Mouse (Mus musculus): Measurements from ENCODE around the gene Clip4.

Gene Clip4

DNA sequence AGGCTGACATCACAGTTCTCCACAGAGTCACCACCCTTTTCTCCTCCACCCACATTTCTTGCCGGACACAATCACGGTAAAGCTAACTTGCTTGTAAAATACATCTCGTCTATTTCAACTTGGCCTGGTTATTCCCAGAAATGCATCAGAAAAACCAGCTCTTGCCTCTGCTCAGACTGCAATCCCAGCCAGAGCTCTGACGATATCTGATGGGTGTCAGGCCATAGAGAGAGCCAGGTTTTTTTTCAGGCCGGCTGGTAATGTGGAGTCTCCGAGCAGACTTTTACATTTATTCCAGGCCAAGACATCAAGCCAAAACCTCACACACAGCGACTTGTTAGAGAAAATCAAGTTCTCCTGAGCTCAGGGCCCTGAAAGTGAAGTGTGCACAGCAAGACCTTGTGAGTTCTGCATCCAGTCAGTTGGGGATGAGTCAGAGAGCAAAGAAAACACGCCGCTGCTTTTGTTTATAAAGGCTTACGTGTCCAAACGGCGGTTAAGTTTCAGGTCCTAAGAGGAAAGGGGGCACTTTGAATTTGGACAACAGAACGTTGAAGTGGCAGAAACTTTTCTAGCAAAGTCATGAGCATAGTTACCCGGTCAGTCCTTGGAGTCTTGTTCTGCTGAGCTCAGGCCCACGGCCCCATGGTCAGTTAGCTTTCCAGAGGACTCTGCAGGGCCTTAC lies 27.4 kb downstream of the Clip4 start:
- no peak for DNase-seq

DNA sequence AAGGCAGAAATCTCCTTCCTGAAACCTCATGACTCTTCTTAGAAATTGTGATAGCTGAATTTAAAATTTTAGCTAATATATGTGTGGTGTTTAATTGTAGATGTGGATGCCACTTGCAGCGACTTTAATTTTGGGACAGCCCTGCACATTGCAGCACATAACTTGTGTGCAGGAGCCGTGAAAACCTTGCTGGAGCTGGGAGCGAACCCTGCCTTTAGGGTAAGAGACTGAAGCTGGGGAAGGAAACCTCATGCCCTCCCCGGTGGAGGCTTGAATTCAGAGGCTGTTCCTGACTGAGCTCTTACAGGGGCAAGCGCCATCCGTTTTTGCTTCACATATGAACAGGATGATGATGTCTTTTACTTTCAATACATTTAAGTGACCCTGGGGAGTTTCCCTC lies 35.2 kb downstream of the Clip4 start:
- DNase-seq = peak in 1 of 2 experiments; percentile 35

- no peak for DNase-seq
Measured at GRCm38 (mm10) chr17:71803876-71804275, 35.6 kb downstream of the Clip4 start.

GRCm38 (mm10) chr17:71811070-71811469 lies 42.8 kb downstream of the Clip4 start:
- DNase-seq = no peak

- DNase-seq = no peak
Measured at GRCm38 (mm10) chr17:71816136-71816864, 48.0 kb downstream of the Clip4 start.

- DNase-seq = no peak
Measured at GRCm38 (mm10) chr17:71823622-71824306, 55.5 kb downstream of the Clip4 start.

- no peak for DNase-seq
Measured at GRCm38 (mm10) chr17:71826603-71827002, 58.3 kb downstream of the Clip4 start.

DNA sequence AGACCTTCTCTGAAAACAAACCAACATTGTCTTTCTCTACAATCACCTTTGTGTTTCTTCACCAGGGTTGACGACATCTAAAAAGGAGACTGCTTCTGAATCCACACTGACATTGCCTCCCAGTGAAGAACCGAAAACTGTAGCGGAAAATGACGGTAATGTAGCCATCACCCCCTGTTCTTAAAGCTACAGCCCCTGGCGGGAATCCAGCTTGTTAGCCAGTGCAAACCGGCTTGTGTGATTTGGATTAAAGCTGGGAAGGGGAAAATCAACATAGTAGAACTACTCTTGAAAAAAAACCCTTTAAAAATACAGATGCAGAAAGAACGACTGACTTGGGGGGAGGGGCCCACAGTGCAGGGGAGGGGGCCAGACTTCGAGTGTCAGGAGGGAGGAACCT lies 59.4 kb downstream of the Clip4 start:
- peak; percentile 34 to 37 for DNase-seq

GRCm38 (mm10) chr17:71828647-71829414 lies 60.6 kb downstream of the Clip4 start:
- peak; percentile 10 to 59 for DNase-seq

DNA sequence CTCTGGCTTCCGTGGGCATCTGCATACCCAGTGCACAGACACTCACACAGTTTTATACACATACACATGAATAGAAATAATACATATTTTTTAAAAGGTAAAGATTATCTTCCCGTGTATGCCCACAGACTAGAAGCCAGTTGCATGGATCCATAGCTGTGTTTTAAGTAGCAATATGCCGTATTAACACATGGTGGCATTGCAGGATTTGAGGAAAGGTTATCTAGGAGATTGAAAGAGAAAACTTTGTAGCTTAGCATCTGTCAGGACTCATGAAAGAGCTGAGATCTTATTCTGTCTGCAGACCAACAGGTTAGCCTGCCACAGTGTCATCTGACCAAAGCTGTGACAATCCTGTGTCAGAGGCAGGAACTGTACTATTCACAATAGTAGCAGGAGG lies 63.7 kb downstream of the Clip4 start:
- DNase-seq = no peak

GRCm38 (mm10) chr17:71862184-71862583 lies 93.9 kb downstream of the Clip4 start:
- DNase-seq = peak in 1 of 2 experiments; percentile 10

- no peak for DNase-seq
Measured at GRCm38 (mm10) chr17:71862895-71863294, 94.6 kb downstream of the Clip4 start.

- no peak for DNase-seq
Measured at GRCm38 (mm10) chr17:71864039-71864438, 95.8 kb downstream of the Clip4 start.

GRCm38 (mm10) chr17:71865437-71865836 lies 97.2 kb downstream of the Clip4 start:
- peak in 1 of 2 experiments; percentile 25 for DNase-seq

DNA sequence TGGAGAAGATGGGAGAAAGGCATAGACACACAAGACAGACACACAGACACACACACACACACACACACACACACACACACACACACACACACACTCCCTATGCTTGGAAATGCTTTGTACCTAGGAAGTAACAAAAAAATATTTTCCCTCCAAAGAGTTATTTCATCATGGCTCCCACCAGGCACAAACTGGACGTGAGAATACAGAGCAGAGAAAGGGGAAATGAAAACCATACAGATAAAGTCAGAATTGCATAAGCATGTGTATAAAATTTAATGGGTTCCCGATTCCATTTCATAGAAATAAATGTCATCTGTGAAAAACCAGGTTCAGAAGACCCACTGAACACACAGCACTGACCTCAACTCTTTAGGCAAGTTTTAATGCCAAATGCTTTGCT lies 99.6 kb downstream of the Clip4 start:
- no peak for DNase-seq

GRCm38 (mm10) chr17:71868828-71869227 lies 100.6 kb downstream of the Clip4 start:
- DNase-seq = no peak

DNA sequence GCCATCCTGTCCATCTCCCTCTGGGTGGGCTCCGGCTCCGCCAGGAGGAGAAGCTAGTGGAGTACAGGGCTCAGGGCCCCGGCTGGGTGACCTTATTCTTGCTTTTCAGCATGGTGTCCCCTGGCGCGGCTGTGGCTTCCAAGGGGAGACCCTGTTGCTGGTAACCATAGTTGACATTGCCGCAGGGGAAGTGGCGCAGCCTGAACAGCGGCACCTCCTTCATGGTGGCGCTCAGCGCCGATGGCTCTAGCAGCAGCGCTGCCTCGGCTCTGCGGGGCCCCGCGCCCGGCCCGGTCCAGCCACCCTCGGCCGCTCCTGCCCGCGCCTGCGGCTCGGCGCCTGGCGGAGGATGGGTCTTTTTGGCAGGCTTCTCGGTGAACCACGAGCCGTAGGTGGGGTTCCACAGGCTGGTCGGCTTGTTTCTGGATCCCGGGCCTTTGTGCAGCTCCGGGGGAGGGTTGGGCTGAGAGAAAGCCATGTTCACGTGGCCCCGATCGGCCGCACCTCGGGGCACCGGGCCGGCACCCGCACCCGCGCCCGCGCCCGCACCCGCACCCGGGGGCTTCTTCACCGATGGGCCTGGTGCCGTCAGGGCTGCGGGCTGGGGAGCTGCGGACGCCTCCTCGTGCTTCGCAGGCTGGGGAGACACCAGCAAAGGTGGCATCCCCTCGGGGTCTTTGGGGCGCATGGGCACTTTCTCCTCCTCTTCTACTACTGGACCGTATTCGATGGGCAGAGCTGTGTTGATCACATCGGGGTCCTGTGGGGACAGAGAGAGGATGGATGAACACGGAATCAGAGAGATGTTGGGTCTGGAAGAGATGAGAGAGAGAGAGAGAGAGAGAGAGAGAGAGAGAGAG lies 101.3 kb downstream of the Clip4 start:
- DNase-seq = no peak

DNA sequence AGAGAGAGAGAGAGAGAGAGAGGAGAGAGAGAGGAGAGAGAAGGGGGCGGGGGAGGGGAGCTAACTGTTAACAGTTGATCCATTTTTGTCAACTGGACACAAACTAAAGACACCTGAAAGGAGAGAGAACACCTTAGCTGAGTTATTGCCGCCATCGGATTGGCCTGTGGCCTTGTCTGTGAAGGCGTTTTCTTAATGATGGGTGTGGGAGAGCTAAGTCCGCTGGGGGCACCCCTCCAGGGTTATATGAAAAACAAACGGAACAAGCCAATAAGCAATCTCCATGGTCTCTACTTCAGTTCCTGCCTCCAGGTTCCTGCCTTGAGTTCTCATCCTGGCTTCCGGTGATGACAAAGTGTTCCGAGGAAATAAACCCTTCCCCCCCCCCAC lies 102.0 kb downstream of the Clip4 start:
- DNase-seq = no peak

DNA sequence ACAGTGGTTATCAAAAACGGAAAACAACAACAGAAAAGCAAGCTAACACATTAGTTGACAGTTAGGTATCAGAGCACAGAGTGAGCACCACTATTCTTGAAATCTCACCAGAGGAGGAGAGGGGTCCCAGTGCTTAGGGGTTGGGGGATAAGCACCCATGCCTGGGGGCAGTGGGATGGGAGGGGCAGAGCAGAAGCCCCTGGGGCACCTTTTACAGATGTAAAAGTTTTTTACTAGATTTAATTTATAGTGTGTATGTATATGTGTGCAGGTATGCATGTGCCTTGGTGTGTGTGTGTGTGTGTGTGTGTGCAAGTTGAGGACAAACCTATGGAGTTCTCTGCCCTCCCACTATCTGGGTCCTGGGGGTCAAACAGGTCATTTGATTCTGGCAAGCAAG lies 102.4 kb downstream of the Clip4 start:
- DNase-seq = no peak

DNA sequence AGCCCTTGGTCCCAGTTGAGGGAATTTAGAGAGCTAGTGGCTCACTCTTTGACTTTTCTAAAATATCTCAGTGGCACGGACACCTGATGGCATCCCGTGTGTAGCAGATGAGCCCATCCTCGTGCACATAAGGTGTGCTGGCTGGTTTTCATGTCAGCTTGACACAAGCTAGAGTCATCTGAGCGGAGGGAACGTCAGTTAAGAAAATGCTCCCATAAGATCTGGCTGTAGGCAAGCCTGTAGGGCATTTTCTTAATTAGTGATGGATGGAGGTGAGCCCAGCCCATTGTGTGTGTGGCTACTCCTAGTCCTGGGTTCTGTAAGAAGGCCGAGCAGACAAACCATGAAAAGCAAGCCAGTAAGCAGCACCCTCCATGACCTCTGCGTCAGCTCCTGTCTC lies 103.7 kb downstream of the Clip4 start:
- DNase-seq = no peak

GRCm38 (mm10) chr17:71872976-71873375 lies 104.7 kb downstream of the Clip4 start:
- peak in 1 of 2 experiments; percentile 60 for DNase-seq

DNA sequence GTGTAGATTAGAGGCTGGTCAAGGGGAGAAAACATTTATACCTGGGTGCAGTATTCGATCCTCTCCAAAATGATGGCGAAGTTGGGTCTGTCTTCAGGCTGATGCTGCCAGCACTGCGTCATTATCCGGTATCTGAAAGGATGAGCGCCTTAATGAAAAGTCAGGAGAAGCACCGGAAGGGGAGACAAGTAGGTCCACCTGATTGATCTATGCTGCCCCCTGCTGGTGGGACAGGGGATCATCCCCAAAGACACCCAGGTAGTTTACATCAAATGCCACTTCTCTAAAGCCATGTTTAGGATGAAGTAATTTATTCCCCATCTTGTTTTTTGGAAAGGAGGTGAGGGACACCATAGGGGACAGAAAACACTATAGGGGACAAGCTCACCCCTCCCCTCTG lies 105.8 kb downstream of the Clip4 start:
- peak; percentile 69 to 72 for DNase-seq
